Mouse (Mus musculus) liver, adult 10 weeks (tissue): ENCODE data around the gene Olfr1325. TPM values are rescaled to one million over a fixed set of nuclear protein-coding genes. Genes with fewer than 3 reads are reported as not detected.

Experiments used
- polyA plus RNA-seq: library from polyadenylated mRNA; stranded (reverse); fragments of 350-450 nt; fragmentation: Illumina TruSeq; extraction: RNeasy Lipid Tissue Mini Kit (QIAGEN cat#74804); gene quantifications from one replicate; pipeline ENCODE4 v1.2.3, GENCODE M21; 2014; ENCODE audit warnings: low read depth, low replicate concordance

The Olfr1325 gene
- not detected for polyA plus RNA-seq

GRCm38 (mm10) chrX:74592379-74592778, at the start of gene Olfr1325:
Olfr1325 (plus strand) TSS chrX:74592679.

GRCm38 (mm10) chrX:74574788-74575187, 17.7 kb upstream of the Olfr1325 start, which contains the start of gene Olfr1326-ps1:
Olfr1326-ps1 (minus strand) TSS chrX:74574888.

GRCm38 (mm10) chrX:74645466-74646323, 53.2 kb downstream of the Olfr1325 start, which contains the start of gene Gm5640:
Gm5640 (minus strand) TSS chrX:74645635.

Other genes with a start within 250 kb of the Olfr1325 start
- 10.4 TPM for gene Lage3, start 239.1 kb upstream of the Olfr1325 start, polyA plus RNA-seq
- gene Ubl4a, start 219.5 kb upstream of the Olfr1325 start, polyA plus RNA-seq, result 19.5 TPM
- gene Slc10a3, start 219.3 kb upstream of the Olfr1325 start, polyA plus RNA-seq, result 2.3 TPM
- 4.7 TPM for gene Fam3a, start 199.4 kb upstream of the Olfr1325 start, polyA plus RNA-seq
- 44.8 TPM for gene Ikbkg, start 199.4 kb upstream of the Olfr1325 start, polyA plus RNA-seq
- gene G6pdx, start 163.5 kb upstream of the Olfr1325 start, polyA plus RNA-seq, result 1.2 TPM
- gene Gm6880, start 111.3 kb upstream of the Olfr1325 start, polyA plus RNA-seq, result not detected
- gene Olfr1326-ps1, start 17.8 kb upstream of the Olfr1325 start, polyA plus RNA-seq, result not detected
- gene Gm5640, start 53.0 kb downstream of the Olfr1325 start, polyA plus RNA-seq, result not detected
- gene Gm6890, start 148.2 kb downstream of the Olfr1325 start, polyA plus RNA-seq, result not detected
- gene Gm5936, start 244.5 kb downstream of the Olfr1325 start, polyA plus RNA-seq, result not detected